Mouse (Mus musculus) liver, adult 2 months (tissue): ENCODE data around the gene Pex7. TPM values are rescaled to one million over a fixed set of nuclear protein-coding genes. Genes with fewer than 3 reads are reported as not detected.

ENCODE experiments used
- DNase-seq: peaks from one replicate; pipeline ENCODE4 v3.0.0-alpha.2; 2011; ENCODE audit warnings: low read depth, low spot score; ENCODE audit errors: extremely low read depth
- H3K27ac ChIP-seq: fragments of 200-500 bp; replicated peaks from 2 replicates; pipeline ENCODE4 v1.5.1; 2012; ENCODE audit warnings: low read depth, mild to moderate bottlenecking, control low read depth, inconsistent platforms, low read length; ENCODE audit not compliant: insufficient read depth
- H3K27me3 ChIP-seq: fragments of 200-500 bp; 2 replicates; pipeline ENCODE4 v1.6.1; 2012; ENCODE audit warnings: mild to moderate bottlenecking, moderate library complexity, low read length, inconsistent platforms; ENCODE audit not compliant: control insufficient read depth, insufficient read depth
- H3K36me3 ChIP-seq: fragments of 200-500 bp; 2 replicates; pipeline ENCODE4 v1.6.1; 2012; ENCODE audit warnings: low read length, inconsistent platforms; ENCODE audit not compliant: control insufficient read depth, insufficient read depth
- H3K4me1 ChIP-seq: fragments of 200-500 bp; 2 replicates; pipeline ENCODE4 v1.6.1; 2011; ENCODE audit warnings: low read length; ENCODE audit not compliant: control insufficient read depth, insufficient read depth
- H3K4me3 ChIP-seq: fragments of 200-500 bp; 2 replicates; pipeline ENCODE4 v1.5.1; 2011; ENCODE audit warnings: low read depth, mild to moderate bottlenecking, control low read depth, low read length, moderate library complexity; ENCODE audit not compliant: insufficient read depth
- H3K79me2 ChIP-seq: fragments of 200-500 bp; 2 replicates; pipeline ENCODE4 v1.6.1; 2012; ENCODE audit warnings: inconsistent platforms, mild to moderate bottlenecking, low read length, moderate library complexity; ENCODE audit not compliant: control insufficient read depth, insufficient read depth
- H3K9ac ChIP-seq: fragments of 200-500 bp; 2 replicates; pipeline ENCODE4 v1.6.1; 2012; ENCODE audit warnings: low read depth, mild to moderate bottlenecking, control low read depth, inconsistent platforms, low read length
- CTCF ChIP-seq: fragments of 200-500 bp; IDR thresholded peaks from 2 replicates; pipeline ENCODE4 v1.5.1; 2011; ENCODE audit warnings: low read depth, low read length, control low read depth
- POLR2A ChIP-seq: fragments of 200-500 bp; IDR thresholded peaks from 2 replicates; pipeline ENCODE4 v1.6.1; 2011; ENCODE audit warnings: low read length, control low read depth; ENCODE audit not compliant: insufficient read depth; ENCODE audit errors: extremely low read depth
- WGBS: fragments of 180-500 bp; shearing (Covaris S2); methylation state at CpG from one replicate; pipeline ENCODE4 v1.1.7; 2018; 5-methylcytosine and 5-hydroxymethylcytosine counted together
- polyA plus RNA-seq: library from polyadenylated mRNA; depleted of rRNA; stranded (reverse); fragments of >200 nt; gene quantifications from 2 replicates; pipeline ENCODE4 v1.2.3, GENCODE M21; 2012
- total RNA-seq: library from RNA; depleted of rRNA; stranded (reverse); fragments of >200 nt; gene quantifications from 2 replicates; pipeline ENCODE4 v1.2.3, GENCODE M21; 2014

Gene Pex7
- total and polyA plus RNA-seq, 2 experiments, result 114 to 118 TPM

DNA sequence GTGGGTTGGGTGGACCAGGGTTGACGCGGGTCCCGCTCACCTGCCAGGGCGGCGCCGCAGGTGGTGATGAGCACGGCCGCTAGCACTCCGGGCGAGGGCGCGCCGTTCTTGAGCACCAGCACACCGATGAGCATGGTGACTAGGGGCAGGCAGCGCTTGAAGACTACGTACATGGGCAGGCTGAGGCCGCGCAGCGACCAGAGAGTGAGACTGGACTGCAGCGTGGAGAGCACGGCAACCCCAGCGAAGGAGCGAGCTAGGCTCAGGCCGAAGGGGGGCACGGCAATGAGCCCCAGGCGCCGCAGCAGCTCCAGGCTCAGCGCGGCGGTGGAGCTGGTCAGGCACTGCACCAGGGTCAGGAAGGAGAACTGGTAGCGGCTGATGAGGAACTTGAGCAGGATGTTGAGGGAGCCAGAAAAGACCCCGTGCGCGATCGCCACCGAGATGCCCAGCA, 56.9 kb downstream of the Pex7 start:
- Histone ChIP-seq H3K4me3 (peak overlapping the region; percentile 30; the same call in 1 of the 2 replicates), H3K4me1 (peaks cover 2% of the 10 kb centered on the region; the same call in 1 of the 2 replicates), H3K36me3 (no peaks in the 10 kb centered on the region), H3K27ac (no peak overlapping the region), H3K27me3 (peaks cover 28% of the 10 kb centered on the region), H3K79me2 (no peaks in the 10 kb centered on the region), H3K9ac (no peak overlapping the region)
- WGBS, result 2% methylated on average over 36 of the region's 36 CpGs
- no peak for TF ChIP-seq CTCF
- no peak for TF ChIP-seq POLR2A
- no peak for DNase-seq

GRCm38 (mm10) chr10:19849771-19850365, 57.6 kb downstream of the Pex7 start:
- H3K4me1 ChIP-seq, result peaks cover 2% of the 10 kb centered on the region; the same call in 1 of the 2 replicates
- WGBS, result 3% methylated on average over 32 of the region's 32 CpGs
- no peak overlapping the region for H3K9ac ChIP-seq
- H3K27me3 ChIP-seq, result peaks cover 28% of the 10 kb centered on the region
- no peak for DNase-seq
- H3K4me3 ChIP-seq, result peak overlapping the region; percentile 9; the same call in 1 of the 2 replicates
- TF ChIP-seq CTCF, result no peak
- no peak for TF ChIP-seq POLR2A
- no peak overlapping the region for H3K27ac ChIP-seq
- H3K79me2 ChIP-seq, result no peaks in the 10 kb centered on the region
- H3K36me3 ChIP-seq, result no peaks in the 10 kb centered on the region

DNA sequence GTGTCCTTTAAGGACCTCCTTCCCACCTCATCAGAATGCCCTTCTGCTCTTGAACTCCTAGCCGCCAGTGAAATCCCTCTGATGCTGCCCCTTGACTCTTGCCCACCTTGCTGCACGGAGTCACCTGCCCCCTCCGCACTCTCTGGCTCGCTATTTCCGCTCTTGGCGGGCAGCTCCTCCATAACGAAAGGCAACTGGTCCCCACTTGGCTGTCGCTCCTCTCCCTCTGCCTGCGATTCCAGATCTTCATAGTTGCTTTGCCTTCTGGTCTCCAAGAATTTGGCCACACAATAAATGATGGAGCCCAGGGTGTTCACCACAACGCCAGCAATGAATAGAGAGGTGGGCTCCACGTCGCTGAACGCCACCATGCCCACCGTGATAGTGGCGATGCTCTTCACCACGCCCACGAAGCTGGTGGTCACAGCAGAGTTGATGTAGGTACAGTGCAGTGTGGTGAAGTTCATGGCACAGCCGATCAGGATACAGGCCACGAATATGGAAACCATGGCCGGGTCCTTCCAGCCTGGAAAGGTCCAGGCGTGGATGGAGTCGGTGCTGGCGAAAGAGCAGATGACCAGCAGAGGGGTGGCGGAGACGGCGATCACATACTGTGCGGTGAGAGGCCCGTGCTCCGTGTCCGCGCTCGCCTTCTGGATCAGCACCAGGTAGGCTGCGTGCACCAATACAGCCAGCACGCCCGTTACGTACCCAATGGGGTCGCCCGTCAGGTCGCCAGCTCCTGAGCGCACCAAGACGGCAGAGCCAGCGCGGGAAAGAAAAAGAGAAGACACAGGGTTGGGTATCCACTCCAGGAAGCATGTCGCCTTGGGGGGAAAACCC, 58.3 kb downstream of the Pex7 start:
- Histone ChIP-seq H3K27ac (no peak overlapping the region), H3K79me2 (no peaks in the 10 kb centered on the region), H3K4me3 (no peak overlapping the region), H3K27me3 (peaks cover 28% of the 10 kb centered on the region), H3K36me3 (no peaks in the 10 kb centered on the region), H3K4me1 (peaks cover 2% of the 10 kb centered on the region; the same call in 1 of the 2 replicates), H3K9ac (no peak overlapping the region)
- 11% methylated on average over 44 of the region's 44 CpGs for WGBS
- TF ChIP-seq CTCF (no peak), POLR2A (no peak)
- no peak for DNase-seq

DNA sequence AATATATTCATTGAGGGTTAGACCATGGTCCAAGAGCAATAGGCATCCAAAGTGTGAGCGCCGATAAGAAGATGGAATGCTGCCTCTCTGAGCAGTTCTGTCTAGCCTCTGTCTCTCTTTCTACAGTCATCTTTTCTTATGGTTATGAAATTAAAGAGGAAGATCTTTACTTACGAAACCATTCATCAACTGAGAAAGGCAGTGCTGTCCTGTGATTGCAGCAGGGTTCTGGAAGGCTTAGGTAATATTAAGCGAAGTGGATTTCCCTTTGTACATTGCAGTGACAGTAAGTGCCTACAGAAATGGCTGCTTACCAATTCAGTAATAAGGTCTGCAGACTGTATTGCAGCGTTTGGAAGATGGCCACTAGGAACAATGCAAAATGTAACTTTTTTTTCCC, 67.7 kb downstream of the Pex7 start:
- no peaks in the 10 kb centered on the region for H3K79me2 ChIP-seq
- DNase-seq, result no peak
- peaks cover 2% of the 10 kb centered on the region; the same call in 1 of the 2 replicates for H3K4me1 ChIP-seq
- WGBS, result 91% methylated on average over 5 of the region's 5 CpGs
- H3K36me3 ChIP-seq, result no peaks in the 10 kb centered on the region
- H3K9ac ChIP-seq, result no peak overlapping the region
- H3K27ac ChIP-seq, result no peak overlapping the region
- no peak overlapping the region for H3K4me3 ChIP-seq
- peaks cover 2% of the 10 kb centered on the region; the same call in 1 of the 2 replicates for H3K27me3 ChIP-seq
- TF ChIP-seq POLR2A, result no peak
- TF ChIP-seq CTCF, result no peak

DNA sequence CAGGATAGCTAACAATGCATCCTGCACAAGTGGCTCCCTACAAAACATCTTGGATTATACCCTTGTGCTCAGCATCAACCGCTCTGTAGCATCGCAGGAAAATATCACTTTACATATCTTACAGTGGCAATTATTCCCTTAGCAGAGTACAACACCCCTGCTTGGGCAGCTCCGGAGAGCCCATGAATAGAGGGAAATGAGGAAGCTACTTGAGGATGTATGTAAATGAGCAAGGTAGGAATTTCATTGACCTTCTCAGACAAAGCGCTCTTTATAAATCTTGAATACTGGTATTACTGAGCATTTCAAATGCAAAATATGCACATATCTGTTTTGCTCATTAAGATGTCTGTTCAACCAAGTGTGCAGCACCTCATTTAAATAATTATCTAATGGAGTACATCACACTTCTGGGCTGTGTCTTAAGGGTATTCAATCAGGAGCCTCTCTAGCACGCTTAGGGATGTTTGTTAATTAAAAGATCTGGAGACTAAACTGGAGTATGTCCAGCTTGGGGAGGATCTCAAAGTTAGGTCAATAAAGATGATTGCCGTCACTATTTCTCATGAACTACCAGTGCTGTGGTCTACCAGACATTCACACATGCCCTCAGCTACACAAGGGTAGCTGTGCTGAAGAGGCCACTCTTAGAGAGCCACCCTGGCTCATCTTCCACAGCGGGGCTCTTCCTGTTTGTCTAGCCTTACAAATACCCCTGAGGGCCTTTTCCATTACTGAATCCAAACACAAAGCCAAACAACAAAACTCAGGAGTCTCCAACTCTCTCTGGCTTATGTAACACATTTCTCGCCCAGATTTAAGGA, 71.4 kb downstream of the Pex7 start:
- no peak overlapping the region for H3K27ac ChIP-seq
- H3K4me1 ChIP-seq, result peaks cover 2% of the 10 kb centered on the region; the same call in 1 of the 2 replicates
- H3K36me3 ChIP-seq, result no peaks in the 10 kb centered on the region
- H3K9ac ChIP-seq, result no peak overlapping the region
- H3K79me2 ChIP-seq, result no peaks in the 10 kb centered on the region
- H3K4me3 ChIP-seq, result no peak overlapping the region
- H3K27me3 ChIP-seq, result peaks cover 2% of the 10 kb centered on the region; the same call in 1 of the 2 replicates
- TF ChIP-seq POLR2A (no peak), CTCF (no peak)
- DNase-seq, result no peak
- 84% methylated on average over 8 of the region's 8 CpGs for WGBS
